Mouse (Mus musculus) heart, embryonic 14.5 days (tissue): ENCODE measurements at regions not wholly inside any gene's neighbourhood (a gene's known extent, or its start where the extent isn't known, plus 50 kb on each side); places are given as distances from the start of the nearest gene placed in this dataset.
A peak's percentile ranks its signal among the peaks of the same experiment; 100 is the strongest.

Source experiments
- ATAC-seq: fragments of 200-750 bp; cut with Nextera tagmentation; 2 replicates; pipeline ENCODE4 v1.8.0; 2017; ENCODE audit warnings: low read depth, moderate TSS enrichment; ENCODE audit not compliant: insufficient number of reproducible peaks, insufficient read depth, low FRiP score
- H3K27ac ChIP-seq, 2 experiments: fragments of 200-500 bp in 1 of 2; fragments of 300-500 bp in 1 of 2; sonication (generic) in 1 of 2; replicated peaks in 1 of 2; 2 replicates each; pipeline ENCODE4 v1.5.1; 2012 to 2014; ENCODE audit warnings: low read depth in 2 of 2, low read length in 2 of 2, control low read depth in 1 of 2, mild to moderate bottlenecking in 1 of 2, mixed read lengths in 1 of 2; ENCODE audit not compliant: control insufficient read depth in 1 of 2, insufficient read depth in 1 of 2
- H3K27me3 ChIP-seq: fragments of 300-500 bp; sonication (generic); 2 replicates; pipeline ENCODE4 v1.6.1; 2014; ENCODE audit warnings: mild to moderate bottlenecking, low read length, control low read depth; ENCODE audit not compliant: control insufficient read depth, insufficient read depth
- H3K36me3 ChIP-seq: fragments of 300-500 bp; sonication (generic); 2 replicates; pipeline ENCODE4 v1.6.1; 2014; ENCODE audit warnings: mild to moderate bottlenecking, control low read depth, low read length, mixed read lengths; ENCODE audit not compliant: control insufficient read depth, insufficient read depth
- H3K4me1 ChIP-seq, 2 experiments: fragments of 200-500 bp in 1 of 2; fragments of 300-500 bp in 1 of 2; sonication (generic) in 1 of 2; 2 replicates each; pipeline ENCODE4 v1.6.1; 2012 to 2014; ENCODE audit warnings: low read length in 2 of 2, control low read depth in 1 of 2, mixed read lengths in 1 of 2; ENCODE audit not compliant: control insufficient read depth in 2 of 2, insufficient read depth in 2 of 2
- H3K4me2 ChIP-seq: fragments of 300-500 bp; sonication (generic); 2 replicates; pipeline ENCODE4 v1.6.1; 2014; ENCODE audit warnings: mild to moderate bottlenecking, low read length
- H3K4me3 ChIP-seq, 2 experiments: fragments of 200-500 bp in 1 of 2; fragments of 300-500 bp in 1 of 2; sonication (generic) in 1 of 2; 2 replicates each; pipeline ENCODE4 v1.5.1; 2012 to 2014; ENCODE audit warnings: low read length in 2 of 2, mild to moderate bottlenecking in 2 of 2, control low read depth in 1 of 2, low read depth in 1 of 2, moderate library complexity in 1 of 2; ENCODE audit not compliant: control insufficient read depth in 1 of 2, insufficient read depth in 1 of 2
- H3K9ac ChIP-seq: fragments of 300-500 bp; sonication (generic); 2 replicates; pipeline ENCODE4 v1.6.1; 2014; ENCODE audit warnings: mild to moderate bottlenecking, low read length
- H3K9me3 ChIP-seq: fragments of 300-500 bp; sonication (generic); 2 replicates; pipeline ENCODE4 v1.6.1; 2016; ENCODE audit warnings: low read length, control low read depth; ENCODE audit not compliant: control insufficient read depth
- WGBS: fragments of 180-500 bp; shearing (Covaris S2); extraction: QIAGEN DNeasy Blood & Tissue Kit; methylation state at CpG from one replicate; pipeline ENCODE4 v1.1.7; 2014; 5-methylcytosine and 5-hydroxymethylcytosine counted together

DNA sequence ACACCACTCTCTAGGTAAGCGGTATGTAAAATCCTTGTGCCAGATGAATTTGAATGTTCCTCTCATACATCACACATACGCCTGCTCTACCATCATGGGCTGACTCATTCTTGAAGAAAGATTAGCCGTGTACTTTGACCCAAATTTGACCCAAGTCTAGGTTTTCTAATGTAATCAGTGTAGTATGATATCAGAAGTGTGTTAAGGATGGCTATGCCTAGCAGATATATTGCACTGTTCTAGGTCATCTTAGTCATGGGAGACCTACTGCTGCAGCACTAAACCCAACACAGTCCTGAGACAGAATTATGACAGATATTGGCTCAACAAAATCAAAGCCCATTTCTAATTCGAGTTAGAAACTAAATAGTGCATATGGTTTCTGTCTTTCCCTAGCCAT is 255.1 kb downstream of the Fam49a start:
- Histone ChIP-seq H3K36me3 (no peaks in the 10 kb centered on the region), H3K27ac (no peak overlapping the region), H3K27me3 (no peaks in the 10 kb centered on the region), H3K9me3 (no peaks in the 10 kb centered on the region), H3K4me2 (no peak overlapping the region), H3K9ac (no peak overlapping the region), H3K4me3 (no peak overlapping the region), H3K4me1 (peaks cover 0 to 18% of the 10 kb centered on the region in 2 experiments; a peak in 2 of 4 replicates)
- ATAC-seq, result no peak
- 79% methylated on average over 4 of the region's 4 CpGs for WGBS

DNA sequence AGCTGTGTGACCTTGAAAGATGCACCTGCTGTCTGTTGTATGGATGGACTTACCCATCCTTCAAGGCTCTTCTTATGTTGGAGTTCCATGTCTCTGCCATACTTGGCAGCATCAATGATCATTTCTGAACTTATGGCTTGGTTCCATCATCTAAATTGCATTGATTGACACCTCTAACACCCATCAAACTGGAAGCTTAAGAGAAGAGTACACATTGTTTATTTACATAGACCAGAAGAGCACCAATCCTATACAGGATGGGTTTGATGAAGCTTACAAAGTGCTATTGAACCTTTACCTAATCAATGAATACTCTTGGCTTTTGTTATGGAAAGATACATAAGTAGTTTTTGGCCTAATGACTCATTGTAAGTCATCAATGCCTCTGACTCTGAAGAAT is 248.8 kb downstream of the Fam49a start:
- Histone ChIP-seq H3K27me3 (no peaks in the 10 kb centered on the region), H3K4me1 (peaks cover 11 to 27% of the 10 kb centered on the region in 2 experiments), H3K9ac (no peak overlapping the region), H3K9me3 (no peaks in the 10 kb centered on the region), H3K36me3 (no peaks in the 10 kb centered on the region), H3K27ac (no peak overlapping the region), H3K4me2 (no peak overlapping the region), H3K4me3 (no peak overlapping the region)
- no peak for ATAC-seq

DNA sequence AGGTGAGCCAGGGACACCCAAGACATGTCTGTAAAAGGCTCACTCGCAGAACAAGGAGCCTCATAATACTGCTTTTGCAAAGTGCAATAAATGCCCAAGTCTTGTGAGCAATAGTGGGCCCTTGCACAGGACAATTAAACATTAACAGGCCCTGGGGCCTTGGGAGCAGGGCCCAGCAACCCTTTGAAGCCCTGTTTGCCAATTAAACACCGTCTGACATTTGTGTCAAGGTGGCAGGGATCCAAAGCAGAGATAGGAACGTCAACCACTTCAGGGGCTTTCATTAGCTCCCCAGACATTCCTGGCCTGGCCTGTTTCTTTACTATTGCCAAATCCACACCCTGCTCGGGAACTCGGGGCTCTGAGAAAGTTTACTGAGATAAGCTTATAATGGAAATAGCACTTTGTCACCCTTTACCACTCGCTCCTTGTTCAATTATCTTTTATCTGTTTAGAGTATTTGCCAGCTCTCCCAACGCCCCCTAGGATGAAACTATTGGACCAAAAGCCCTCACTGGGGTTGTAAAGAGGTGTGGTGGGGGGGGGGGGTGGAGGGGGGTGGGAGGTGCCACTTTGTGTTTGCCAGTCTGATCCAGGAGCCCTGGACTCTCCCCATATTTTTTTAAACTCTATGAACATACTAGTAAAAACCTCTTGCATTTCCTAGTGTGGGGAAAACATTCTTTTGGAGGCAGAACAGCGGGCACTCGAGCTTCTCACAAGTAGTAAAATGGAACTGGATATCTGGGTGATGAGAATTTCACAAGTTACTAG is 247.4 kb downstream of the Fam49a start:
- H3K9ac ChIP-seq, result no peak overlapping the region
- H3K27ac ChIP-seq, result peak overlapping the region; percentile 67 to 70
- 14% methylated on average over 9 of the region's 9 CpGs for WGBS
- H3K27me3 ChIP-seq, result no peaks in the 10 kb centered on the region
- no peak overlapping the region for H3K4me3 ChIP-seq
- no peak overlapping the region for H3K4me2 ChIP-seq
- no peaks in the 10 kb centered on the region for H3K36me3 ChIP-seq
- ATAC-seq, result peak; percentile 86
- no peaks in the 10 kb centered on the region for H3K9me3 ChIP-seq
- H3K4me1 ChIP-seq, result peaks cover 11 to 27% of the 10 kb centered on the region in 2 experiments

DNA sequence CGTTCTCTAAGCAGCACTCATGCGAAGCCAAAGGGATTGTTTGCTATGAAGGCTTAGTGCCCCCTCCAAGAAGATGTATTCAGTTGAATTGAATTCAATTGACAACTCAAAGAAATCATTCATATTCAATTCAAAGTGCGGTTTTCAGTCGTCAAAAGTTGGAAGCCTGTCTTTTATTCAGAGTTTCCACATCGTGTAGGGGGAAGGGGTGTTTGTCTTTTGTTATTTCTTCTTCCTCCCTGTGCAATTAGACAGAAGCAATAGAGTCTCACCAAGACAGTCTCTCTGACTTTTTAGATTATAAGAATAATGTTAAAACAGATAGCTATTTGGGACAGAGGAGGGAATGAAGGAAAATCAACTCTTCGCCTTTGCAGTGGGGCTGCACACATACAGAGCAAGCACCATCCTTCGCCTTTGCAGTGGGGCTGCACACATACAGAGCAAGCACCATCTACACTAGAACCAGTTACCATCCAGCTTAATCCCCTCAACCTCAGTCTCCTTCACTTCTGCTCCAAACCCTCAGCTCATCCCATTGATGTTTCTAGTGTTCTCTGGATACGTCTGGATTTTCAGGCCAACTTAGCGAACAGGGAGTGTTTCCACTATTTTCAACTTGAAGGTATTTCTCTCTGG is 246.7 kb downstream of the Fam49a start:
- Histone ChIP-seq H3K4me2 (no peak overlapping the region), H3K4me1 (peaks cover 11 to 27% of the 10 kb centered on the region in 2 experiments), H3K4me3 (no peak overlapping the region), H3K27ac (peak overlapping the region; percentile 67 to 70), H3K27me3 (no peaks in the 10 kb centered on the region), H3K36me3 (no peaks in the 10 kb centered on the region), H3K9me3 (no peaks in the 10 kb centered on the region), H3K9ac (no peak overlapping the region)
- 66% methylated on average over 9 of the region's 9 CpGs for WGBS
- ATAC-seq, result 0 out of 2 replicates have a peak, but pooled peaks have one; percentile 41

GRCm38 (mm10) chr12:12506671-12507070 is 244.7 kb downstream of the Fam49a start:
- no peak for ATAC-seq
- Histone ChIP-seq H3K4me1 (peaks cover 11 to 27% of the 10 kb centered on the region in 2 experiments), H3K4me3 (no peak overlapping the region), H3K9me3 (no peaks in the 10 kb centered on the region), H3K27ac (no peak overlapping the region), H3K9ac (no peak overlapping the region), H3K36me3 (no peaks in the 10 kb centered on the region), H3K4me2 (no peak overlapping the region), H3K27me3 (no peaks in the 10 kb centered on the region)
- 95% methylated on average over 3 of the region's 3 CpGs for WGBS

GRCm38 (mm10) chr12:12505590-12505989 is 243.7 kb downstream of the Fam49a start:
- no peak overlapping the region for H3K4me2 ChIP-seq
- H3K27ac ChIP-seq, result no peak overlapping the region
- H3K27me3 ChIP-seq, result no peaks in the 10 kb centered on the region

GRCm38 (mm10) chr12:12499903-12500302 is 238.0 kb downstream of the Fam49a start:
- WGBS, result 80% methylated on average over 3 of the region's 3 CpGs
- Histone ChIP-seq H3K9me3 (no peaks in the 10 kb centered on the region), H3K36me3 (no peaks in the 10 kb centered on the region), H3K9ac (no peak overlapping the region), H3K4me3 (no peak overlapping the region), H3K27ac (no peak overlapping the region), H3K4me2 (no peak overlapping the region), H3K4me1 (peaks cover 10 to 12% of the 10 kb centered on the region in 2 experiments), H3K27me3 (no peaks in the 10 kb centered on the region)
- no peak for ATAC-seq

More at GRCm38 (mm10) chr12:12505590-12505989, 243.7 kb downstream of the Fam49a start:
- Histone ChIP-seq H3K9ac (no peak overlapping the region), H3K4me3 (no peak overlapping the region), H3K9me3 (no peaks in the 10 kb centered on the region), H3K4me1 (peaks cover 11 to 27% of the 10 kb centered on the region in 2 experiments), H3K36me3 (no peaks in the 10 kb centered on the region)
- 79% methylated on average over 4 of the region's 4 CpGs for WGBS
- ATAC-seq, result no peak
